In genomic region chr3:159782222-159782844, GRCm38 (mm10) we compare ENCODE assay signal across 8 mouse cellular contexts. TPM values are rescaled to one million over a fixed set of nuclear protein-coding genes. Genes with fewer than 3 reads are reported as not detected.
DNase-seq lines count a peak whose midpoint lies in the region; ATAC-seq lines count a peak whose summit lies in the region.

No protein-coding gene starts in this region.

- no peaks in the 10 kb centered on the region for H3K9me3 ChIP-seq in lung, embryonic 16.5 days (ENCODE audit: control insufficient read depth, low read length)
- H3K9me3 ChIP-seq in embryonic facial prominence, embryonic 14.5 days (ENCODE audit: control insufficient read depth, low read length), result no peaks in the 10 kb centered on the region
- H3K9me3 ChIP-seq in limb, embryonic 10.5 days (replicated peaks), result no peaks in the 10 kb centered on the region

- H3K4me1 ChIP-seq in lung, embryonic 16.5 days (replicated peaks; ENCODE audit: control insufficient read depth, insufficient read depth, low read length), result no peaks in the 10 kb centered on the region
- no peaks in the 10 kb centered on the region; the same call in 1 of the 2 replicates for H3K4me1 ChIP-seq in embryonic facial prominence, embryonic 14.5 days (ENCODE audit: control insufficient read depth, insufficient read depth, low read length)
- peaks cover 8% of the 10 kb centered on the region; the same call in 1 of the 2 replicates for H3K4me1 ChIP-seq in limb, embryonic 10.5 days

- no peak overlapping the region for H3K9ac ChIP-seq in lung, embryonic 16.5 days (ENCODE audit: low read length)
- H3K9ac ChIP-seq in embryonic facial prominence, embryonic 14.5 days (ENCODE audit: low read depth, low read length), result no peak overlapping the region

- ATAC-seq in lung, embryonic 16.5 days (ENCODE audit: low read depth), result no peak
- peak; percentile 75; the same call in 1 of the 2 replicates for ATAC-seq in embryonic facial prominence, embryonic 14.5 days (ENCODE audit: low read depth)
- no peak for ATAC-seq in frontal cortex, adult (ENCODE audit: low TSS enrichment)

- H3K27ac ChIP-seq in lung, embryonic 16.5 days (ENCODE audit: low read length), result no peak overlapping the region
- H3K27ac ChIP-seq in embryonic facial prominence, embryonic 14.5 days (replicated peaks; ENCODE audit: low read depth, low read length), result no peak overlapping the region
- no peak overlapping the region for H3K27ac ChIP-seq in limb, embryonic 10.5 days

- H3K4me3 ChIP-seq in lung, embryonic 16.5 days (ENCODE audit: low read length), result 0 out of 2 replicates have a peak overlapping the region, but pooled peaks have one; percentile 7
- H3K4me3 ChIP-seq in embryonic facial prominence, embryonic 14.5 days (ENCODE audit: low read depth, low read length), result no peak overlapping the region
- no peak overlapping the region for H3K4me3 ChIP-seq in limb, embryonic 10.5 days

- 8% methylated on average over 13 of the region's 13 CpGs for WGBS in lung, embryonic 16.5 days
- WGBS in embryonic facial prominence, embryonic 14.5 days, result 7% methylated on average over 13 of the region's 13 CpGs
- 5% methylated on average over 13 of the region's 13 CpGs for WGBS in limb, embryonic 10.5 days

- H3K27me3 ChIP-seq in lung, embryonic 16.5 days (ENCODE audit: control insufficient read depth, insufficient read depth, low read depth, low read length), result no peaks in the 10 kb centered on the region
- no peaks in the 10 kb centered on the region for H3K27me3 ChIP-seq in embryonic facial prominence, embryonic 14.5 days (replicated peaks; ENCODE audit: control insufficient read depth, insufficient read depth, low read length)
- no peaks in the 10 kb centered on the region for H3K27me3 ChIP-seq in limb, embryonic 10.5 days (ENCODE audit: low read depth, poor library complexity, severe bottlenecking)

- DNase-seq in lung, postnatal 14 days, result no peak
- DNase-seq in embryonic facial prominence, embryonic 14.5 days (ENCODE audit: low spot score), result peak; percentile 74
- DNase-seq in limb, embryonic 10.5 days (ENCODE audit: low spot score), result peak; percentile 38
- DNase-seq in retina, postnatal 1 day, result peak; percentile 95
- DNase-seq in B cell, adult 2 months, result no peak
- DNase-seq in adrenal gland, postnatal 10 days, result no peak

- H3K36me3 ChIP-seq in lung, embryonic 16.5 days (ENCODE audit: control insufficient read depth, insufficient read depth, low read length), result no peaks in the 10 kb centered on the region
- H3K36me3 ChIP-seq in embryonic facial prominence, embryonic 14.5 days (ENCODE audit: control insufficient read depth, insufficient read depth, low read length), result no peaks in the 10 kb centered on the region
- H3K36me3 ChIP-seq in limb, embryonic 10.5 days, result no peaks in the 10 kb centered on the region

- H3K4me2 ChIP-seq in lung, embryonic 16.5 days (ENCODE audit: low read depth, low read length), result peak overlapping the region; percentile 40
- peak overlapping the region; percentile 26 for H3K4me2 ChIP-seq in embryonic facial prominence, embryonic 14.5 days (ENCODE audit: low read depth, low read length)

RNA-seq across cellular contexts. Expression of gene Wls, which starts 57.1 kb away (rescaled TPM):
- polyA plus RNA-seq in lung, embryonic 16.5 days (2015; fragmentation: Nextera tagmentation; extraction: Ambion mirVana), result 190 and 194 TPM in 2 replicates
- 143 and 170 TPM in 2 replicates for polyA plus RNA-seq in embryonic facial prominence, embryonic 14.5 days (2014; fragmentation: Nextera tagmentation; extraction: Ambion mirVana)
- polyA plus RNA-seq in limb, embryonic 10.5 days (2016; fragmentation: Nextera tagmentation; extraction: Ambion mirVana), result 101 and 122 TPM in 2 replicates
- 10 to 100 TPM; 42.5 to 46.5 TPM for total RNA-seq in adrenal gland, postnatal 10 days (2021)

Comparison
In these comparisons a context has a peak if more than half of its experiments do, and no peak if none do; other contexts are left out.
1. DNase-seq: peak in embryonic facial prominence, embryonic 14.5 days (single experiment), limb, embryonic 10.5 days (single experiment) and retina, postnatal 1 day (single experiment); none in lung, postnatal 14 days (single experiment), B cell, adult 2 months (0 of 2) and adrenal gland, postnatal 10 days (single experiment).